10 mouse cellular contexts compared by ENCODE assay signal in the genomic region with DNA sequence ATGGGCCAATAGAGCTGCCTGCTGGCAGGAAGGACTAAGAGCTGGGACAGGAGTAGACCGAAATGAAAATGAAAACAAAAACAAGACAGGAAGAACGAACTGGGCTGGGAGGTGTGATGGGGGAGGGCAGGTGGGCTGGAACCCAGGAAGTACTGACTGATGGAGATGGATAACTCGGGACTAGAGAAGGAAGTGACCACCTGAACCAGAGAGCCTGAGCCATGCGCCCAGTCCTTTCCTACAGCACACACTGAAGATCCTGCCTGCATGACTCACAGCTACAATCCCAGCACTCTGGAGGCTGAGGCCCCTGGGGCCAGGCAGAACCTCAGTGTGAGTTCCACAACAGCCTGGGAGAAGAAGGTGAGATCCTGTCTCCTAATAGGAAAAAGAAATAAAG. TPM values are rescaled to one million over a fixed set of nuclear protein-coding genes. Genes with fewer than 3 reads are reported as not detected.
DNase-seq lines count a peak whose midpoint lies in the region; ATAC-seq and TF ChIP-seq lines count a peak whose summit lies in the region.
"Had no signal": no experiment of that assay in that cellular context is flagged by ENCODE, and none has a peak within 500 bp of the region (broad histone marks: within the 10 kb centered on the region; RNA-seq: fewer than 3 reads in every experiment).

No protein-coding gene starts in this region.

- H3K4me2 ChIP-seq in hindbrain, embryonic 16.5 days (ENCODE audit: low read length) = peak overlapping the region; percentile 17; the same call in 1 of the 2 replicates
- H3K4me2 ChIP-seq in hindbrain, embryonic 11.5 days (replicated peaks; ENCODE audit: low read depth, low read length) = no peak overlapping the region
- 0 out of 2 replicates have a peak overlapping the region, but pooled peaks have one; percentile 9 for H3K4me2 ChIP-seq in midbrain, embryonic 16.5 days (ENCODE audit: low read length)
- H3K4me2 ChIP-seq in midbrain, postnatal 0 days (ENCODE audit: low read depth, low read length, poor library complexity, severe bottlenecking) = no peak overlapping the region

- no peak for ATAC-seq in hindbrain, embryonic 16.5 days
- ATAC-seq in hindbrain, embryonic 11.5 days (ENCODE audit: low FRiP score) = no peak
- no peak for ATAC-seq in midbrain, embryonic 16.5 days
- ATAC-seq in midbrain, postnatal 0 days (ENCODE audit: low FRiP score) = no peak

- H3K4me3 ChIP-seq in hindbrain, embryonic 16.5 days (ENCODE audit: low read length) = no peak overlapping the region
- H3K4me3 ChIP-seq in hindbrain, embryonic 11.5 days (ENCODE audit: low read depth, low read length) = no peak overlapping the region
- H3K4me3 ChIP-seq in midbrain, embryonic 16.5 days (ENCODE audit: low read depth, low read length) = no peak overlapping the region
- no peak overlapping the region for H3K4me3 ChIP-seq in midbrain, postnatal 0 days (ENCODE audit: low read depth, low read length)

- H3K36me3 ChIP-seq in hindbrain, embryonic 16.5 days (ENCODE audit: control insufficient read depth, insufficient read depth, low read length) = 0 out of 2 replicates have a peak, but pooled peaks cover 4% of the 10 kb centered on the region
- H3K36me3 ChIP-seq in hindbrain, embryonic 11.5 days (ENCODE audit: control insufficient read depth, insufficient read depth, low read length) = no peaks in the 10 kb centered on the region
- 0 out of 2 replicates have a peak, but pooled peaks cover 3% of the 10 kb centered on the region for H3K36me3 ChIP-seq in midbrain, embryonic 16.5 days (ENCODE audit: control insufficient read depth, insufficient read depth, low read length)
- no peaks in the 10 kb centered on the region for H3K36me3 ChIP-seq in midbrain, postnatal 0 days (ENCODE audit: insufficient read depth, low read length)

- DNase-seq in hindbrain, embryonic 11.5 days (ENCODE audit: low spot score) = no peak
- no peak for DNase-seq in midbrain, postnatal 0 days (ENCODE audit: low spot score)
- DNase-seq in adrenal gland, adult 2 months = peak; percentile 65
- DNase-seq in naive thymus-derived CD4-positive, alpha-beta T cell, adult 2 months (ENCODE audit: low read depth) = peak; percentile 41
- DNase-seq in layer of hippocampus, adult 11-12 months (ENCODE audit: low spot score) = no peak
- no peak for DNase-seq in embryo, embryonic 10.5 days (ENCODE audit: low spot score)
- DNase-seq: right cerebral cortex, postnatal 4 days had no signal

- no peak overlapping the region for H3K27ac ChIP-seq in hindbrain, embryonic 16.5 days (ENCODE audit: low read depth, low read length)
- H3K27ac ChIP-seq in hindbrain, embryonic 11.5 days (ENCODE audit: low read depth, low read length) = no peak overlapping the region
- no peak overlapping the region for H3K27ac ChIP-seq in midbrain, embryonic 16.5 days (ENCODE audit: low read length)
- no peak overlapping the region for H3K27ac ChIP-seq in midbrain, postnatal 0 days (ENCODE audit: low read depth, low read length)
- H3K27ac ChIP-seq: macrophage had no signal

- no peaks in the 10 kb centered on the region for H3K9me3 ChIP-seq in hindbrain, embryonic 16.5 days (ENCODE audit: control insufficient read depth, low read length)
- H3K9me3 ChIP-seq in hindbrain, embryonic 11.5 days (ENCODE audit: control insufficient read depth, low read length) = no peaks in the 10 kb centered on the region
- no peaks in the 10 kb centered on the region for H3K9me3 ChIP-seq in midbrain, embryonic 16.5 days (replicated peaks; ENCODE audit: control insufficient read depth, low read length, poor library complexity, severe bottlenecking)
- H3K9me3 ChIP-seq in midbrain, postnatal 0 days (ENCODE audit: low read length) = no peaks in the 10 kb centered on the region

- 75% methylated on average over 4 of the region's 4 CpGs for WGBS in hindbrain, embryonic 16.5 days
- WGBS in hindbrain, embryonic 11.5 days = 69% methylated on average over 4 of the region's 4 CpGs
- WGBS in midbrain, embryonic 16.5 days = 77% methylated on average over 4 of the region's 4 CpGs
- 85% methylated on average over 4 of the region's 4 CpGs for WGBS in midbrain, postnatal 0 days

- H3K9ac ChIP-seq in hindbrain, embryonic 16.5 days (ENCODE audit: low read depth, low read length) = peak overlapping the region; percentile 27; the same call in 1 of the 2 replicates
- H3K9ac ChIP-seq in hindbrain, embryonic 11.5 days (ENCODE audit: low read depth, low read length) = no peak overlapping the region
- H3K9ac ChIP-seq in midbrain, embryonic 16.5 days (ENCODE audit: low read depth, low read length) = no peak overlapping the region
- H3K9ac ChIP-seq in midbrain, postnatal 0 days (replicated peaks; ENCODE audit: low read length, poor library complexity, severe bottlenecking) = no peak overlapping the region

- no peaks in the 10 kb centered on the region for H3K27me3 ChIP-seq in hindbrain, embryonic 16.5 days (replicated peaks; ENCODE audit: control insufficient read depth, insufficient read depth, low read length)
- no peaks in the 10 kb centered on the region for H3K27me3 ChIP-seq in hindbrain, embryonic 11.5 days (ENCODE audit: control insufficient read depth, insufficient read depth, low read length)
- H3K27me3 ChIP-seq in midbrain, embryonic 16.5 days (ENCODE audit: control insufficient read depth, insufficient read depth, low read depth, low read length) = no peaks in the 10 kb centered on the region
- no peaks in the 10 kb centered on the region for H3K27me3 ChIP-seq in midbrain, postnatal 0 days (ENCODE audit: insufficient read depth, low read length)

- TF ChIP-seq CTCF in midbrain, postnatal 0 days (IDR thresholded peaks at IDR 0.05) = no peak

- H3K4me1 ChIP-seq in hindbrain, embryonic 16.5 days (ENCODE audit: control insufficient read depth, insufficient read depth, low read depth, low read length) = peaks cover 12% of the 10 kb centered on the region
- 0 out of 2 replicates have a peak, but pooled peaks cover 3% of the 10 kb centered on the region for H3K4me1 ChIP-seq in hindbrain, embryonic 11.5 days (replicated peaks; ENCODE audit: control insufficient read depth, insufficient read depth, low read length)
- H3K4me1 ChIP-seq in midbrain, embryonic 16.5 days (ENCODE audit: control insufficient read depth, insufficient read depth, low read length) = peaks cover 22% of the 10 kb centered on the region
- H3K4me1 ChIP-seq in midbrain, postnatal 0 days (ENCODE audit: insufficient read depth, low read length) = 0 out of 2 replicates have a peak, but pooled peaks cover 4% of the 10 kb centered on the region

RNA-seq across cellular contexts. Expression of a gene that starts 3.1 kb away (rescaled TPM):
- 19.4 and 23.6 TPM in 2 replicates for polyA plus RNA-seq in hindbrain, embryonic 16.5 days (2015; fragmentation: Nextera tagmentation; extraction: Ambion mirVana)
- polyA plus RNA-seq in hindbrain, embryonic 11.5 days (2014; fragmentation: Nextera tagmentation; extraction: Ambion mirVana) = 14.5 and 15.1 TPM in 2 replicates
- 25.0 and 27.2 TPM in 2 replicates for polyA plus RNA-seq in midbrain, embryonic 16.5 days (2015; fragmentation: Nextera tagmentation; extraction: Ambion mirVana)
- total RNA-seq in midbrain, postnatal 0 days (2014; rRNA removed) = 71.6 and 97.6 TPM in 2 replicates
- polyA plus RNA-seq in midbrain, postnatal 0 days (2015; fragmentation: Nextera tagmentation; extraction: Ambion mirVana) = 17.6 and 19.4 TPM in 2 replicates
- 10 to 100 TPM; 29.0 to 32.5 TPM for total RNA-seq in adrenal gland, adult 2 months (2021)
- 19.6 and 20.7 TPM in 2 replicates for polyA plus RNA-seq in adrenal gland, adult 2 months (2012; rRNA removed)

RNA-seq across cellular contexts. Expression of a gene that starts 29.6 kb away (rescaled TPM):
- polyA plus RNA-seq in hindbrain, embryonic 16.5 days (2015; fragmentation: Nextera tagmentation; extraction: Ambion mirVana) = 45.0 and 56.0 TPM in 2 replicates
- 41.3 and 46.3 TPM in 2 replicates for polyA plus RNA-seq in hindbrain, embryonic 11.5 days (2014; fragmentation: Nextera tagmentation; extraction: Ambion mirVana)
- polyA plus RNA-seq in midbrain, embryonic 16.5 days (2015; fragmentation: Nextera tagmentation; extraction: Ambion mirVana) = 66.4 and 66.9 TPM in 2 replicates
- 40.0 and 43.1 TPM in 2 replicates for total RNA-seq in midbrain, postnatal 0 days (2014; rRNA removed)
- polyA plus RNA-seq in midbrain, postnatal 0 days (2015; fragmentation: Nextera tagmentation; extraction: Ambion mirVana) = 31.5 and 32.7 TPM in 2 replicates
- 10 to 100 TPM; 16.3 to 20.5 TPM for total RNA-seq in adrenal gland, adult 2 months (2021)
- polyA plus RNA-seq in adrenal gland, adult 2 months (2012; rRNA removed) = 7.1 and 7.8 TPM in 2 replicates

Comparison
In these comparisons a context has a peak if more than half of its experiments do, and no peak if none do; other contexts are left out.
1. H3K4me2 ChIP-seq: peak in hindbrain, embryonic 16.5 days (single experiment) and midbrain, embryonic 16.5 days (single experiment); none in hindbrain, embryonic 11.5 days (single experiment) and midbrain, postnatal 0 days (single experiment).
2. DNase-seq: peak in adrenal gland, adult 2 months (single experiment) and naive thymus-derived CD4-positive, alpha-beta T cell, adult 2 months (single experiment); none in hindbrain, embryonic 11.5 days (single experiment), midbrain, postnatal 0 days (single experiment), layer of hippocampus, adult 11-12 months (single experiment) and embryo, embryonic 10.5 days (single experiment).